Mouse (Mus musculus) urinary bladder, postnatal 4 days (tissue): ENCODE measurements around the gene Spef1.

Experiments
- DNase-seq, 2 experiments: peaks; one replicate each; pipeline ENCODE4 v3.0.0; 2021 to 2022; ENCODE audit warnings: low spot score in 2 of 2

Gene Spef1

GRCm38 (mm10) chr2:131141336-131141986, 45.6 kb downstream of the Spef1 start:
- DNase-seq: peak in 1 of 2 experiments; percentile 41

GRCm38 (mm10) chr2:131140533-131140905, 46.6 kb downstream of the Spef1 start:
- DNase-seq: peak in 1 of 2 experiments; percentile 54

GRCm38 (mm10) chr2:131139886-131140532, 47.1 kb downstream of the Spef1 start:
- peak in 1 of 2 experiments; percentile 52 for DNase-seq

GRCm38 (mm10) chr2:131139287-131139686, 47.8 kb downstream of the Spef1 start:
- peak in 1 of 2 experiments; percentile 35 for DNase-seq

GRCm38 (mm10) chr2:131138760-131139159, 48.3 kb downstream of the Spef1 start:
- peak in 1 of 2 experiments; percentile 44 for DNase-seq

GRCm38 (mm10) chr2:131138296-131138695, 48.8 kb downstream of the Spef1 start:
- peak; percentile 15 to 52 for DNase-seq

GRCm38 (mm10) chr2:131135521-131136139, 51.5 kb downstream of the Spef1 start:
- peak; percentile 16 to 58 for DNase-seq

- DNase-seq: peak; percentile 12 to 56
Observed at GRCm38 (mm10) chr2:131134826-131135400, 52.2 kb downstream of the Spef1 start.

- peak; percentile 14 to 52 for DNase-seq
Observed at GRCm38 (mm10) chr2:131134381-131134780, 52.7 kb downstream of the Spef1 start.

- DNase-seq: peak; percentile 5 to 47
Observed at GRCm38 (mm10) chr2:131132930-131133547, 54.0 kb downstream of the Spef1 start, which contains the start of gene Gm11037. TSS of gene Gm11037 (plus strand) at chr2:131133497.

- peak in 1 of 2 experiments; percentile 43 for DNase-seq
Observed at GRCm38 (mm10) chr2:131132111-131132888, 54.8 kb downstream of the Spef1 start.

- DNase-seq: no peak
Observed at GRCm38 (mm10) chr2:131130849-131131248, 56.2 kb downstream of the Spef1 start.

GRCm38 (mm10) chr2:131129836-131130235, 57.2 kb downstream of the Spef1 start:
- peak; percentile 14 to 39 for DNase-seq

GRCm38 (mm10) chr2:131128636-131129157, 58.4 kb downstream of the Spef1 start:
- peak; percentile 13 to 46 for DNase-seq

- DNase-seq: peak; percentile 17 to 57
Observed at GRCm38 (mm10) chr2:131128211-131128610, 58.9 kb downstream of the Spef1 start.

- DNase-seq: peak; percentile 74
Observed at GRCm38 (mm10) chr2:131127161-131127730, 59.8 kb downstream of the Spef1 start, which contains the start of gene Hspa12b. TSS of gene Hspa12b (plus strand) at chr2:131127280.

- DNase-seq: peak; percentile 13 to 50
Observed at GRCm38 (mm10) chr2:131125964-131126815, 60.9 kb downstream of the Spef1 start.

GRCm38 (mm10) chr2:131125157-131125963, 61.7 kb downstream of the Spef1 start:
- peak in 1 of 2 experiments; percentile 41 for DNase-seq
